Mouse (Mus musculus) 3134 (cell line): ENCODE data around the gene Pheta2.
"Not testable (repeated sequence)": the region's sequence is repeated elsewhere in the genome, so short reads cannot be mapped to it uniquely, and the experiment has no call there.

ENCODE experiments used
- DNase-seq: peaks from one replicate; pipeline ENCODE4 v3.0.0-alpha.2; 2011; ENCODE audit warnings: low spot score; ENCODE audit not compliant: insufficient read length; ENCODE audit errors: extremely low read depth

Pheta2 gene

GRCm38 (mm10) chr15:82364561-82364960 is 25.8 kb downstream of the Pheta2 start:
- DNase-seq, result not testable (repeated sequence)

DNA sequence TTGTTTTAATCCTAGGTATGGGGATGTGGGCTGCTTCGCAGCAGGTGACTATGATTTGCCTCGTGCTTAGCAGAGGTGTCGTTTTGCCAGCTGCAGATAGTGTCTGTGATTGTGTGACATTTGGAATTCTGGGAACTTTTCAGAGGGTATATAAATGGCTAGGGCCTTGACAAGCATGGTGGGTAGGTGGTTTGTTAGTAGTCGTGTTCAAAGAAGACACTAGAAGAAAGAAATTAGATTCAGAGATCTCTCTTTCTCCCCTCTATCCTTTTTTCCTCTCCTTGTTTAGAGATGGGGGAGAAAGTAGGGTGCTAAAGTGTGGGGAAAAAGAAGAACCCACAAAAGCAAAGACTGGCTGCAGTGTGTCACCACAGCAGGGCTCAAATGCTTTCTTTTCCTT is 29.4 kb downstream of the Pheta2 start:
- DNase-seq, result no peak

DNA sequence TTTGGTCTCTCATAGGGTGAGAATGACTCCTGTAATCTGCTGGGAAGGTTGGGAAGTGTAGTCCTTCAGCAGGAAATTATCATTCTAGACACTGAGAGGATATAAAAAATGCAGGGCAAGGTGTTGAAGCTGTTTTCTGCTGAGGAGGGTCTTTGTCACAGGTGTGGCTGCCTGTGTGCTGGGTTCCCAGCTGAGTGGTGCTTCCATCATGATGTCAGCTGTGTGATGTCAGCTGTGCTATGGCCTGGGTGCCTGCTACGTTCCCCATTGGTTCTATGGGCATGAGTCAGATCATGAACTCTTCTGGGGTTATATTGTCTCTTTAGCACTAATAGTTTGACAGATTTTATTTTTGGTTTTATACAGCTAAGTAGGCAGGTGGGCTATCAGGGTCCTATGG is 30.1 kb downstream of the Pheta2 start:
- DNase-seq, result no peak

- no peak for DNase-seq
Observed at GRCm38 (mm10) chr15:82372446-82372845, 33.7 kb downstream of the Pheta2 start.

- DNase-seq, result no peak
Observed at GRCm38 (mm10) chr15:82372991-82373390, 34.2 kb downstream of the Pheta2 start.

GRCm38 (mm10) chr15:82374437-82374836 is 35.7 kb downstream of the Pheta2 start:
- DNase-seq, result no peak

DNA sequence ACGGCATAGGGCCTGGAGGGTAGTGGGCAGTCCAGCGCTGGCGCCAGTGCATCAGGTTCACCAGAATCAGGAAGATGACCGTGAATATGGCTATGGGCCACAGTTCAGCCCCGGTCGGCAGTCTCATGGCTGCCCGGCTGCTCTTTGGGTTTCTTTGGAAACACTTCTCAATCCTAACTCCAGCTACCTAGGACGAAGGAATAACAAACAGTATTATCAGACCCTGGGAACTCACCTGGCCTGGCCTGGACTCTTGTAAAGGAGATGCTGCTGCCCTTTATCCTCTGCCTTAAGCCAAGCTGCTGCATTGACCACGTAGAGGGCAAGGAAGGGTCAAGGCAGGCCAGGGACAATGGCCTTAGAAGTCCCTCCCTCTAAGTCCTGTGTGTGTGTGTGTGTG is 37.1 kb downstream of the Pheta2 start:
- no peak for DNase-seq

GRCm38 (mm10) chr15:82376393-82377138 is 37.8 kb downstream of the Pheta2 start:
- DNase-seq, result no peak

GRCm38 (mm10) chr15:82377701-82378100 is 39.0 kb downstream of the Pheta2 start:
- DNase-seq, result no peak

GRCm38 (mm10) chr15:82378261-82379180 is 39.8 kb downstream of the Pheta2 start:
- no peak for DNase-seq

- DNase-seq, result no peak
Observed at GRCm38 (mm10) chr15:82379511-82379870, 40.7 kb downstream of the Pheta2 start.

- no peak for DNase-seq
Observed at GRCm38 (mm10) chr15:82379871-82380713, 41.4 kb downstream of the Pheta2 start, which contains the start of gene Cyp2d22. Cyp2d22 (minus strand) TSS chr15:82380260.

DNA sequence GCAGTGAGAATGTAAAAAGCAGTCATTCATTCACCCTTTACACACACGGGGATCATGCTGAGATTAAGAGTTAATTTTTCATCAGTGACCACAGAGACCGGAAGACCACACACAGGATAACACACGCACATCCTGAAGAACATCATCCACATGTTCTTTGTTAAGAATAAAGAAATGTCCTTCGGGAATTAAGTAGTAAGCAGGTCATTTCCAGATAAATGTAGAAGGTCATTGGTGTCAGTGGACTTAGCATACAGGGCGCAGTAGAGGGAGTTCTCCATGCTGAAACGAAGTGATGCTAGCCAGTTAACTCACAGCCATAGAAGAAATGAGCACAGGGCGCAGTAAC is 41.9 kb downstream of the Pheta2 start:
- DNase-seq, result no peak

DNA sequence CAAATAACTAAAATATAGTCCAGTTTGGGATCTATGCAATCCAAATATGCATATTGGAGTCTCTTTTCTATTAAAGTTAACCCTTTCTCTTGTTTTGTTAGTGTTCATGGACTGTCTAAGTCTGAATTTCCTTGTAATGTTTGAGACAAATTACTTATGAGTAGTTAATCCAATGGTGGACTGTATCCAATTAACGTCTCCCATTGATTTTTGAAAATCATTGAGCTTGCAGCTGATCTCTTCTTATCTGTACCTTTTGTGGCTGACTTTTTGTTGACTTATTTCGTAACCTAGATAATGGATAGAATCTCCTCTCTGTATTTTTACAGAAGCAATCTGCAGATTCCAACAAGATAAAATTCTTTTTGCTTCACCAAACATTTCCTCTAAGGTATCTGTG is 43.7 kb downstream of the Pheta2 start:
- DNase-seq, result no peak

DNA sequence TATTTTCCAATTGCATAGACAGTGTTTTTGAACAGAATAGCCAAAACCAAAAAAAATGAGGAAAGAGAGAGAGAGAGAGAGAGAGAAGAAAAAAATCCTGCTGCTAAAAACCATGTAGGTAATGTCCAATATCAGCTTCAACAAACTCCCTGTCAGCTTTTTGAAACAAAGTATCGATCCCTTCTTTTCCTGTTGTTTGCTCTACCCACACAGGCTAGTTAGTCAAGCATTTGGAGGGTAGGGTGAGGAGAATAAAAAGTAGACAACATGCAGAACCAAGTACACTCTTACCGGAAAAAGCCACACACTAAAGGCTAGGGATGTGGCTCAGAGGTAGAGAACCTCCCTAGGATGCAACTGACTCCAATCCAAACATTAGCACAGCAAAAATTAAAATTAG is 47.0 kb downstream of the Pheta2 start:
- DNase-seq, result no peak

- DNase-seq, result not testable (repeated sequence)
Observed at GRCm38 (mm10) chr15:82389916-82390315, 51.2 kb downstream of the Pheta2 start.

DNA sequence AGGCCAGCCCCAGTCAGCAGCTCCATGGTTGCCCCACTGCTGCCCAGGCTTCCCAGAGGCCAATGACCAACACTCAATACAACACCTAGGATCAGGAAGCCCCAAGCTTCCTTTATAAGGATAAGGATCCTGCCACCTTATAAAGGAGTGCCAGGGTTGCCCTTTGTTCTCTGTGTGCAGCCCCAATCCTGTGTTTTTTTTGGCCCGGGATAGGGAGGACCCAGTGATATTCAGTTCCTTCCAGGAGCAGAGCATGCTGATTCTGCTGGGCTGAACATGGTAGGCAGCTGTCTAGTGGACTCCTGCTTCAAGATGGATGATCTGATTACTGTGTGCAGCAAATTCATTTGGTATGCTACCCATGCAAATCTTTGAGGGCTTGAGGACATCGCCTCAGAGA is 55.2 kb downstream of the Pheta2 start, which contains the start of gene Cyp2d11:
TSS of gene Cyp2d11 (minus strand) at position 101 of the 400 bp plus-strand sequence.
- not testable (repeated sequence) for DNase-seq
